Mouse (Mus musculus) spleen, adult 12 weeks (tissue): ENCODE results near the gene Ube2n.
A peak's percentile ranks its signal among the peaks of the same experiment; 100 is the strongest.

Source experiments
- DNase-seq: peaks from one replicate; pipeline ENCODE4 v3.0.0; 2022; ENCODE audit warnings: low spot score

Gene Ube2n

DNA sequence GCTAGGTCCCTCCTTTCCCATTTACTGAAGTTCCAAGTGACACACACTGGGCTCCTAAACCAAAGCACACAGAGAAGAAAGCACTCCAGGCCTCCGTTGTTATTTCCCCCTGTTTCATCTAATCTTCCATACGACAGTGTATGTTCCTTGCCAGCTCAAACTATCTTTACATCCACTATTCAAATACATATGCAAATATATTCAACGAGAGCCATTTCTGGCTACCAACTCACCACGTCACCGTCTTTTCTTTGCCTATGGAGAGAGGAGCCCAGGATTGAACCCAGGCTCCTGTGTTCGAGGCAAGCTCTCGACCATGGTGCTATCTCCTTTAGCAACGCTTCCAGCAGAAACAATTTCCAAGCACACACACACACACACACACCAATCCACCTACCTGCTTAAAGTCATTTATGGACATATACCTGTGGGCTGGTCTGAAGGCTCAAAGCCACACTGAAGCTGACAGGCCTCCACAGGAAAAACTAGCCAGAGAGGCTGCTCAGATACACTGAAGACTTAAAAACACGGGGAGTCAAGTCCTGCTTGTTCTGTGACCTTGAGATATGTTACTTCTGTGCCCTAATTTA is 45.5 kb downstream of the Ube2n start:
- no peak for DNase-seq

DNA sequence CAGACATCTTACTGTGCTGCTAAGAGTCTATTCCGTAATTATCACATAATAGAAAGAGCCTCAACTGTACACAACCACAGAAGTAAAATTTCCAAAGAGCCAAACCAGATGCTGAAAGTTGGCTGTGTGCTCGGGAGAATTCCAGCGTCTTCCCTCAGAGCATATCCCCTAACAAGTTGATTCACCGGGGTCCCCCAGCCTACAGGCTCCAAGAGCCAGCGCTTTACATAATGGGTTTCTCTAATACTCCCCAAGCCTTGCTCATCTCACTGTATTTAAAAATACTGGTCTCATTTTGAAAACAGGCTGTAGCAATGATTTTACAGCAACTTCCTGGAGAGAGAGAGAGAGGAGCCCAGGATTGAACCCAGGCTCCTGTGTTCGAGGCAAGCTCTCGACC is 46.7 kb downstream of the Ube2n start:
- no peak for DNase-seq

DNA sequence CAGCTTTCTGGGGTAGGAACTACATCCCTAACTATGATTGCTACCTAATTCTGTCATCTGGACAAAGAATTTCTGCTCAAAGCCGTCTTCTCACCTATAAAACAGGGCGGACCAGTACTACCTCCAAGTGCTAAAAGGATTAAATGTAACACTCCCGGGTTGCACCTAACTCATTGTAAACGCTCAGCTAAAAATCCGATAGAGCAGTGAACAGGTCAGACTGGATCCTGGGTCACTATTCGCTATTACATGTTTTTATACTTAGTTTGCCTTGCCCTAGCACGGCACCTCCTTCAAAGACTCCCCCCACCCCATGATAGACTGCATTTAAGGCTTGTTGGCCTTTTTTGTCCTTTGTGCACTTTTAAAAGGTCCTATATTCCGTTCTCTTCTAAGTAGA is 47.5 kb downstream of the Ube2n start:
- no peak for DNase-seq

DNA sequence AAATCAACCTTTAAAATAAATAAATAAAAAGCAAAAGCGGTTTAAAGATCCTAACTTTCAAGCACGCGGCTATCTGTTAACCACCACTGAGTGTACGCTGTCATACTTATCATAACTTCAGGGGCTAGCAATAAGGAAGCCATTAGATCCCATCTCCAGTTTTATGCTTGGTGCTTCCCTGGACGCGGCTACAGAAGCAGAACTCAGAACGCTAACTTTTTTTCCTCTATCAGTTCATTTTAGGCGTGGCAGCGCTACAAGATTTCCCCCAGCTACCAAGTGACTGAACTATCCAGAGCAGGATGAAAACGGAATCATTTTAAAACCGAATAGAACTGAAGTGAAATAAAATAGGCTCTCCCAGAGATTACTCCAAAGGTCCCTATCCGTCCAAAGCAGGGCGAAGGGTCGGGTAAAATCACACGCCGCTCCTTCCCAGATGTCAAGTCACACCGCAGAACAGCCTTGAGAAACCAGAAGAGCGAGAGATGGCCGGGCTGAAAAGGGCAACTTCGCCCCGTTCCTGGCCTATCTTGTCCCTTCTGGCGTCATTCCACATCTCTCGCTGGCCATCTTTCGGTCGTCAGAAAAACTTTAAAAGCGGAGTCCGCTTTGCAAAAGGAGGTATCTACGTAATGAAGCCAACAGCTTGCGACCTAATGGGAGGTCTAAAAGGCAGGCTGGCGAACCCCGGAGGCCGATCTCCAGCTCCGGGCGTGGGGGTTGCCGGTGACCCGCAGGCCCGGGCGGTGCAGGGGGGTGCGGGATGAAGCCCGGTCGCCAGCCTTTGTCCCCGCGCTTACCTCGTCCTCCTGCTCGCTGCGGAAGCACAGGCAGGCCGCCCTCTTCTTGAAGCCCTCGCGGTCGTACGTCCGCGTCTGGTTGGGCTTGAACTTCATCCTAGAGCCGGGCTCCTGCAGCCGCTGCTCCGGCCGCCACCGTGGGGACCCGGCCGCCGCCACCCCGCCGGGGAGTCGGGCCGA is 48.2 kb downstream of the Ube2n start:
- DNase-seq = peak; percentile 42

DNA sequence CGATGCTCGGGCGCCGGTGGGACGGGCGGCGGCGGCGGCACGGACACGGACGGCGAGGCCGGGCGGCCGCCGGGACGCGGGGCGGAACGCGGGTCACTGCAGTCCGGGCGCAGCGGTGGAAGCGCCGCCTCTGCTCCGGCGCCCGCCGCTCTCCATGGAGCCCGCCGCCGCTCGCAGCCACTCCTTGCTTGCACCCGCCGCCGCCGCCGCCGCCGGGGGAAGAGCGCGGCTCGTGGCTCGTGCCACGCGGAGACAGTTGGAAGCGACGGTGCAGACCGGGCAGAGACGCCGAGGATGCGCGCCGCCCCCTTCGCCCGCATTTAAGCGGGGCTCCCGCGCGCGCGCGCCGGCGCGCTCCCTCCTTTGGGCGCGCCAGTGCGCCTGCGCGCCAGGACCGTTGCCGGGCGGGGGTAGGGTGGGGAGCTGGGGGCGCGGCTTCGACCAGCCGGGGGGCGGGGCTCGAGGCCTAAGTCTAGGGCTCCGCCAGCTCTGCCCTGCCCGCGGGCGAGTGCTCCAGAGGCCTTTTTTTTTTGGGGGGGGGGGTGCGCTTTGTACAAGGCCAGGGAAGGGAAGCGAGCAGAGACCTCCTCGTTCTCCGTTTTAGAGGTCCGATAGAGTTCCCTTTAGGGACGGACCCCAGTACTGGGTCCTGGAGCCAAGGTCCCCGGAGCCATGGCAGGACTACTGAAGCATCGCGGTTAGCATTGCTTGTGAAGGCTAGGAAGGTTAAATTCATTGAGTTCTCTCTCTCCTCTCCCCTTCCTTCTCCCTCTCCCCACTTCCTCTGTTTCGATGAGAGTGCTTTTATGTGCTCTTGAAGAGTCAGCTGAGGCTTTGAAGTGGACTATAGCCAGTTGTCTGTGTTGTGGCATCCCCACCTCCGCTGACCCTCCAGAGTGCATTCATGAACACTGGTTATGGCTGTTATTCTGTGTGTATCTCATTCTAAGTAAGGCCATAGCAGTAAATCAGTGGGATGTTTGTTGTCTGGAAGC is 49.2 kb downstream of the Ube2n start, which contains the start of gene Nudt4:
TSS of gene Nudt4 (minus strand) at position 296 of the 995 bp plus-strand sequence.
- peak; percentile 75 for DNase-seq

DNA sequence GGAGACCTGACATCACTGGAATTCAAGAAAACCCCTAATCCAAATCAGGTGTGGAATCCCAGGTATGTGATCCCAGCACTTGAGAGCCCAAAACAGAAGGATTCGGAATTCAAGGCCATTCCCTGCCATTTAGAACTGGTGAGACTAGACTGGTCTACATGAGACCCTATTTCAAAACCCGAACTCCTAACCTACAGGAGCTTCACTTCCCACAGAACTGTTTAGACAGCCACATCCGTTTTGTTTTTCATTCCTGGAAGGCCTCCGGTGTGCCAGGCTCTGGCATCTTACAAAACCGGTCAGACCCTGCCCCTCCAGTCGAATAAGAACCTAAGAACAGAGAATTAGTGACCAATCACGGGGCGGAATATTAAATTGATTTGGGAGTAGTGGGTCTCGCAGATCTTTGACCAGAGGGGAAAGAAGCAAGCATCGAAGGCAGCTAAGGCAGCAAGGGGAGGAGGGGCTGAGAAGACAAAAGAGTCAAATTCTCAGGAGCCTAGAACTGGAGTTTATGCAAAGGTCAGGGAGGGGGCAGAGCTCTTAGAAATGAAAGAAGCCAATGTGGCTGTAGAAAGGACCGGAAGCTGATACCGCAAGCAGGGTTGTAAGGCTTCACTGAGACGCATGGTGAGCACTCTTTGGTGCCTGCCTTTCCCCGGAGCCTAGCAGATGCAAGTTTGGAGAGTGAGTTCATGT is 50.4 kb downstream of the Ube2n start:
- no peak for DNase-seq

DNA sequence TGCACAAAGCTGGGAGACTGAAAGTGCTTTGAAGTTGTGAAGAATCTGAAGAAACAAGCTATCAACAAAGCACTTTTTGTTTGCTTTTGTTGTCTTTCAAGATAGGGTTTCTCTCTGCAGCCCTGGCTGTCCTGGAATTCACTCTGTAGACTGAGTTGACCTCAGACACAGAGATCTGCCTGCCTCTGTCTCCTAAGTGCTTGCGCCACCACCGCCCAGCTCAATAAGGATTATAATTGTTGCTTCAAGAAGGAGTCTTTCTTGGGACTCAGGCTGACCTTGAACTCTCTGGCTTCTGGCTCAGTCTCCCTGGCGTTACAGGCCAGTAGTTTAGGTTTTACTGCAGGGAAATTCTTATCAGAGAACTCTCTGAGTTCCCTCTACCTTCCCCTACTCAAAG is 51.8 kb downstream of the Ube2n start:
- DNase-seq = no peak

DNA sequence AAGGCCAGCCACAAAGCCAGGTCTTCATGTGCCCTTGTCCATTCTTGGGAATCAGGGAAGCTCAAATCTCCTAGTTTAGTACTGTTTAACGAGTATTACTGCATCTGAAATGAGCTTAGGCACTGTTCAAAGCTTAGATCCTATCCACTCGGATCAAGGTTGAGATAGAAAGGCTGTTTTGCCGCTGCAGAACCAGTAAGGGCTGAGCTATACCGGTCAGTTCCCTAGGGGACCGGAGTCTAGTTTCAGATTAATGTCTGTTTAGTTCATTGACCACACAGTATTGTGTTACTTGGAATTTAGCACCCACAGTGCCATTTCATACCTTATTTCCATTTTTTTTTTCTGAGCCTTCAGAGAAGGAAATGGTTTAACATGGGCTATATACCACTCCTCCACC is 52.6 kb downstream of the Ube2n start:
- no peak for DNase-seq

DNA sequence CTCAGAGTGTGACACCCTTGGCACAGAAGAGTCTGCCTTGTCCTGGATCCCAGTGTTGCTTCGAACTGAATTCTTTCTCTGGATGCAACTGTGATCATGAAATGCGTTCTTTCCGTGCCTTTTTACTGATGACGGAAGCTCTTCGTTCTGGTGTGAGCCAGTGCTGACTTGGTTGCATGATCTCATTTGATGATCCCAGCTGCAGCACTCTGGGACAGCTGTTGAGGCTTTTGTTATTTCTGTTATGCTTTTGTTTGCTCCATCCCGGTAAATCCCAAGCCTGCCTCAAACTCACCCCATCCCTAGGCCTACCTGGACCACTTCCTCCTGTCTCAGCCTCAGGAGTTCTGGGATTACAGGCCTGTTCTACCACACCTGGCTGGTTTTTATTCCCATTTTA is 53.1 kb downstream of the Ube2n start:
- no peak for DNase-seq

DNA sequence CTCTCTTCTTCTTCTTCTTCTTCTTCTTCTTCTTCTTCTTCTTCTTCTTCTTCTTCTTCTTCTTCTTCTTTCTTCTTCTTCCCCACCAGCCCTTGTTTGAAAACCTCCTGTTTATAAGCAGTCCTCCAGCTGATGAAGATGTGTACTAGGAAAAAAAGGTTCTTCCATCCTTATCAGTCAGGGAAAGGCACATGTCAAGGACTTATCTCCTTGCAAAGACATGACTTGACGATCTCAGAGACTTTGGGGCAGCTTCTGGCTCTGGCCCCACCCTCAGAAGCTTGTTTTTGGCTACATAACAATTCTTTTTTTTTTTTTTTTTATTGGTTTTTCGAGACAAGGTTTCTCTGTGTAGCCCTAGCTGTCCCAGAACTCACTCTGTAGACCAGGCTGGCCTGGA is 54.5 kb downstream of the Ube2n start:
- DNase-seq = no peak

DNA sequence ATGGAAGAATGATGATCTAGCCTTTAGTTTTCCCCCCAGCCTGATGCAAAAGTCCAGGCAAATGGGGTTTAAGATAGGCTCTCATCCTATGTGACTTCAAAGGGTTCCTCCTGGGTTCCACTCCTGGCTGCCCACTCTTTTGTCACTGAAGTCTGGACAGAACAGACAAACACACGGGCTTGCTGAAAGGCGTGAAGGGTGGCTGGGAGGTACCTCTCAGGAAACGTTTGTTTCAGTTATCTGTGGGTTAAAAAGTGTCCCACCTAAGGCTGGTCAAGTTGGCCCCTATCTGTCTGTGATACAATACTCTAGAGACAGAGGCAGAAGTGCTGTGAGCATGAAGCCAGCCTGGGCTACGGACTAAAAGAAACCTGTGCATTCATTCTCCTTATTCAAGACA is 60.0 kb downstream of the Ube2n start:
- DNase-seq = no peak

DNA sequence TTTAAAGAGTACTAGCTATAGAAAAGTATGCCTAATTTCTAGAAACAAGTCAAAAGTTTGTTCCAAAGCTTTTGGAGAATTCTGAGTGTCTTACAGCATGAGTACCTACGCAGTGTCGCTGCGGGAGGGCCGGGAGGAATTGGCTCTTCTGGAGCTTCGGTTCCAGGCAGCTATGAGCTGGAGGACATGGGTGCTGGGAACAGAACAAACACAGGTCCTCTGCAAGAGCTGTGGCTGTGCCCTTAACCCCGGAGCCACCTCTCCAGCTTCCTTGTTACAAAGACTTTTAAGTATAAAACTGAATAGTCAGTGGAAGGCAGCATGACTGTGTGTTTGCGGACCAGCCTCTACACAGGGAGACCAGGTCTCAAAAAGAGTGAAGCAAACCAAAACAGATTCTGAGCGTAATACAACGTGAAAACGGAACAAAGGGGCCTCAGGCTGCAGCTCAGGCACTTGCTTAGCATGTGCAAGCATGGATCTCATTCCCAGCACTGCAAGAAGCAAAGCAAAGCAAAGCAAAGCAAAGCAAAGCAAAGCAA is 61.0 kb downstream of the Ube2n start:
- no peak for DNase-seq

DNA sequence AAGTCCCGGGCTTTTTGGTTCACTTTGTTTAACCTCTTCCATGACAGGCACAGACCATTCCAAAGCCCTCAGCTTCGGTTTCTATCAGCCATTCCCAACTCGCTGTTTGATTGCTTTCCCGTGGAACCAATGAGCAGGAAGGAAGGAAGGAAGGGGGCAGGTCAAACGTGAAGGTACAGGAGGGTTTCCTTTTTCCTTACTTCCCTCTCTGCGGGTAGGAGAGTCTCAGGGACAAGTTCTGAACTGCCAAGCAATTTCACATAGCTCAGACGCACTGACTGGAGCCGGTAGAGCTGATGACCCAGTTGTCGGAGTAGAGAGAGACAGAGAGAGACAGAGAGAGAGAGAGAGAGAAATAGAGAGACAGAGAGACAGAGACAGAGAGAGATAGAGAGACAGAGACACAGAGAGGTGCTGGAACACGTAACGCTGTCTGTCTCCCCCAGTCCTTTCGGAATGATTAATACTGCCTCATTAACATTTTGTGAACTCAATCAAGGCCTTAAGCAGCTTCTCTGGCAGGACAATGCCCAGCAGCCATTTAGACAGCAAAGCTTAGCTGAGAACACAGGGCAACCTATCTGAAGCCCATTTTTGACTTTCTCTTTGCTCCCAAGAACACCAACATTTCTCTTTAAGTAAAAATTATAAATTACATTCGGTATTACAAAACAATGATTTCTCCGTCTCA is 62.1 kb downstream of the Ube2n start:
- no peak for DNase-seq

DNA sequence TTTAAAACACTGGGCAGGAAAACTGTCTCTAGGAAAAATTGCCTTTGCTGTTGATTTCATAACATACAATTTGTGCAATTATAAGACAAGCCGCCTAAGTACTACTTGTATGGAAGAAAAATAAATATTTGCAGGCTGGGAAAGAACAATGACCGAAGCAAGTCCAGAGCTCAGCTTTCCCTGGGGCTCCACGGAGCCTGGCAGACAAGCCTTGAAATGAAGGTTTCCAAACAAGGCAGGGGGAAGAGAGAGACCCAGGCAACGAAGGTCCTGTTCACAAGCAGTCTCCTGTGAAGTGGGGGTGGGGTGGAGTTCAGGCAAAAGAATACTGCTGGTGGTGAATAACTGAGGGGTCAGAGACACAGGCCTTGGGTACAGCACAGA is 62.6 kb downstream of the Ube2n start:
- DNase-seq = no peak

DNA sequence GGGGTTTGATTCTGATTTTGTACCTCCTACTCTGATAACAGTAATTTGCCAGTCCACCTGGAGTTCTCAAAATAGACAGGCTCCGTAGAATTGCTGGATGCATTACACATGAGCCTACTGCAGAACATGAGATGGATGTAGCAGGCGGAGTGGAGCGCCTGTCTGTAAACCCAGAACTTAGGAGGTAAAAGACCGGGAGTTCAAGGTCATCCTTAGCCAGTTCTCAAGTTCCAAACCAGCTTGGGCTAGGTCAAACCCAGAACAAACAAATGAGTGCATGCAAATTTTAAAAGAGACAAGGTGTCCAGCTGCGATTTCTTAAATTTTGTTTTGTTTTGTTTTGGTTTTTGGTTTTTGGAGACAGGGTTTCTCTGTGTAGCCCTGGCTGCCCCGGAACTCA is 70.6 kb downstream of the Ube2n start:
- no peak for DNase-seq

DNA sequence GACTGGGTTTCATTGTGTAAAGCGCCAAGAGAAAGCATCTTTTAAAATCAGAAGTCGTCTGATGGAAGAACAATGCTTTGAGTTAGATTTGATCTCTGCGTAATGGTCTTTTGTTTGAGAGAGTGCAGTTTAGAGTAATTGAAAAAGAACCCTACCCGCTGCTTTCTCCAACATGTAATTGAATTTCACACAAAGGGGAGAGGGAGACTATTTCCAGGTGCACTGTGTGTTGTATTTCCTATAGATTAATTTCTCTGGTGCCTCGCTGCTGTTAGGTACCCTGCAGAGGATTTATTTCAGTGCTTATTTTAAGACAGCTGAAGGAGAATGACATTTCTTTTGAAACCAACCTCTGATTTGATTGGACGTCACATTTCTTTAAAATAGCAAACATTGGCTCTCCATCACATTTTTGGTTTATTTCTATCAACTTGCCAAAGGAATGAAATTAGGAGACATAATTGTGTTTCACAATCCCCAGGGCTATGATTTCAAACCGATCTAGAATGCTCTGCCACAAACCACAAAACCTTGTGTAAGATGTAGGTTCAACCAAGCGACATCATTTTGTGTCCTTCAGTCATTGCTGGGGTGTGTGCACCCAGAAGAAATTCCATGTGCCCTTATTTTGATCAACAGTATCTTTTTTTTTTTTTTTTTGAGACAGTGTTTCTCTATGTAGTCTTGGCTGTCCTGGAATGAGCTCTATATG is 72.7 kb downstream of the Ube2n start:
- DNase-seq = no peak

DNA sequence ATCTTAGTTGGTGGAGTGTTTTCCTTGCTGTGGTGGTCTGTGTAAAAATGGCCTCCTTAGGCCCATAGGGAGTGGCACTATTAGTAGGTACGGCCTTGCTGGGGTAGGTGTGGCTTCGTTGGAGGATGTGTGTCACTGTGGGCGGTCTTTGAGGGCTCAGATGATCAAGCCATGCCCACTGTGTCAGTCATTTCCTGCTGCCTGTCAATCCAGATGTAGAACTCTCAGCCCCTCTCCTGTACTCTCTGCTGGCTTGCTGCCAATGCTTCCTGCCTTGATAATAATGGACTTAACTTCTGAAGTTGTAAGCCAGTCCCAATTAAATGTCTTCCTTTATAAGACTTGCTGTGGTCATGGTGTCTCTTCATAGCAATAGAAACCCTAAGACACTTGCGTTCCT is 74.3 kb downstream of the Ube2n start:
- DNase-seq = no peak

DNA sequence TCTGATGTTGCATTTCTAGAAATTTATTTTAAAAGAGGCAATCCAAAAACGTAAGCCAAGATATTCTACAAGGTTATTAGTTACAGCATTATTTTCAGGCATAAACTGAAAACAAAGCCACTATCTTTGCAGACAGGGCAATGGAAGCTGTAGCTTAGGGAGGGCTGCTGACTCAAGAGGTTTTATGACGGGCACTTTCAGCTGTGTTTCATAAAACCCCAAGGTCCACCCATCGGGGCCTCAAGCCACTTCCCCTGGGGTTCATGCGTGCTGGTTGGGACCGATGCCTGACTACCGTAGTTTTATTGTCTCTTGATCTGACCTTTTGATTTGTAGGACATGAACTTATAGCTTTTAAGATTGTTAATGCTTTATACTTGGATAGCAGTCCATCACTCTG is 75.3 kb downstream of the Ube2n start:
- DNase-seq = no peak

DNA sequence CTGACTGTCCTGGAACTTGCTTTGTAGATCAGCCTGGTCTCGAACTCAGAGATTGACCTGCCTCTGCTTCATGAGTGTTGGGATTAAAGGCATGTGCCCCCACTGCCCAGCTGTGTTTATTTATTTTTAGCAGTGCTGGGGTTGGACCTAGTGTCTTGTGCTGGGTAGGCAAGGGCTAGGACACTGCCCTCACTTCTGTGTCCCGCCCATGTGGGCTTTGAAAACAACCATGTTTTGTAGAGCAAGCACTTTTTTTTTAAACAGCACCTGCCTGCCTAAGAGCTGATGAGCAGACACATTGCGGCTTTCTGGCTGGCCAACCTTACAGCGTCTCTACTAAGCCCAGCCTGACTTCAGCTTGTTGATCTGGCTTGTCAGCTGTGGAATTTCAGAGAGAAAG is 76.3 kb downstream of the Ube2n start:
- no peak for DNase-seq

DNA sequence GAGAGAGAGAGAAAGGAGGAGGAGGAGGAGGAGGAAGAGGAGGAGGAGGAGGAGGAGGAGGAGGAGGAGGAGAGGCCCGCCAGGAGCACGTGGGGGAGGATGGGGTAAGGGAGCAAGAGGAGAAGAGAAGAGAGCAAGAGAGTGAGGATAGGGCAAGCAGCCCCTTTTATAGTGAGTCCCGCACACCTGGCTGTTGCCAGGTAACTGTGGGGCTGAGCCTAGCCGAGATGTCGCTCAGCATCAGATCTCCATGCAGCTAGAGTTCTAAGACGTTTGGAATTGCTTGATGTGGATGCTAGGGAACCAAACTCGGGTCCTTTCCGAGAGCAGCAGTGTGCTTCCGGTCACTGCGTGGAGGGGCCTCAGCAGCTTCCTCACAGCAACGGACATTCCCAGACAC is 79.5 kb downstream of the Ube2n start:
- no peak for DNase-seq
